Mouse (Mus musculus): ENCODE results near the gene Lrig1.

DNA sequence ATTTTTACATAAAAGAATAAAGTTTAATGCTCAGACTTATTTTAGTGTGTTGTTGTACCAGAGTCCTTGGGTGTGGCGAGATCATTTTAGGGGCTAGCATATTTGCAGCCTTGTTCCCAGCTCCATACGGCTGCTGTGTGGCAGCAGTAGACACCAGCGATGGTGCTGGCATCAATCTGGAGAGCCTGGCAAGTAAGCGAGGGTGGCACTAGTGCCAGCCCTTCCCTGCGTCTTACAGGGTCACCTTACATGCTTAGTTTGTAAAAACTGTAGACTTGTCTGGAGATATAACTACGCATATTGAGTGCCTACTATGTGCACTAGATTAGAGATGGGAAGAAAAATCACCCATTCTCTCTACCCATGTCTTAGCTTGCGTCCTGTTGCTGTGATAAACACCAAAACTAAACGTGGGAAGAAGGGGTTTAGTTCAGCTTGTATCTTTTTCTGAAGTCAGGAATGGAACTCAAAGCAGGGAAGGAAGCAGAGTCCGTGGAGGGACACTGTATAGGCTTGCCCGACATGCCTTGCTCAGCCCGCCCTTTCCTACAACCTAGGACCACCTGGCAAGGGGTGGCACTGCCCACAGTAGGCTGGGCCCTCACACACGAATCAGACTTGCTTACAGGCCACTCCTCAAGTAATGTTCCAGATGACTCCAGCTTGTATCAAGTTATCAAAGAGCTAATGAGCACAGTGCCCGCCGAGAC, 103.8 kb downstream of the Lrig1 start:
- TF ChIP-seq POLR2A (IDR thresholded peaks at IDR 0.05; ENCODE audit: borderline replicate concordance, control insufficient read depth, low read depth, low read length) (no peak), CTCF (IDR thresholded peaks at IDR 0.05; ENCODE audit: control insufficient read depth, insufficient read depth, low read length) (no peak)

All from bone marrow, adult 2 months (tissue).